Mouse (Mus musculus) thymus, postnatal 14 days (tissue): ENCODE results near the gene A630076J17Rik.

ENCODE experiments used
- DNase-seq: peaks from one replicate; pipeline ENCODE4 v3.0.0; 2021

The A630076J17Rik gene

GRCm38 (mm10) chr3:107231202-107231601 lies 788 bp downstream of the A630076J17Rik start:
- no peak for DNase-seq

- DNase-seq, result peak; percentile 77
Measured at GRCm38 (mm10) chr3:107233351-107233813, 3.0 kb downstream of the A630076J17Rik start.

GRCm38 (mm10) chr3:107233945-107234344 lies 3.5 kb downstream of the A630076J17Rik start:
- DNase-seq, result no peak

- no peak for DNase-seq
Measured at GRCm38 (mm10) chr3:107238051-107238450, 7.6 kb downstream of the A630076J17Rik start.

- no peak for DNase-seq
Measured at GRCm38 (mm10) chr3:107238471-107238980, 8.1 kb downstream of the A630076J17Rik start.

GRCm38 (mm10) chr3:107239607-107240006 lies 9.2 kb downstream of the A630076J17Rik start, which contains the start of gene Prok1:
Prok1 (minus strand) TSS chr3:107239707.
- no peak for DNase-seq

- DNase-seq, result no peak
Measured at GRCm38 (mm10) chr3:107241389-107242094, 11.1 kb downstream of the A630076J17Rik start.

GRCm38 (mm10) chr3:107246876-107247275 lies 16.5 kb downstream of the A630076J17Rik start:
- no peak for DNase-seq

GRCm38 (mm10) chr3:107249042-107249441 lies 18.6 kb downstream of the A630076J17Rik start:
- no peak for DNase-seq

GRCm38 (mm10) chr3:107250320-107250719 lies 19.9 kb downstream of the A630076J17Rik start:
- DNase-seq, result no peak

GRCm38 (mm10) chr3:107252035-107252434 lies 21.6 kb downstream of the A630076J17Rik start:
- no peak for DNase-seq

- DNase-seq, result no peak
Measured at GRCm38 (mm10) chr3:107253925-107254324, 23.5 kb downstream of the A630076J17Rik start.

GRCm38 (mm10) chr3:107255992-107256391 lies 25.6 kb downstream of the A630076J17Rik start:
- DNase-seq, result no peak

GRCm38 (mm10) chr3:107256724-107257123 lies 26.3 kb downstream of the A630076J17Rik start:
- no peak for DNase-seq

- no peak for DNase-seq
Measured at GRCm38 (mm10) chr3:107257924-107258323, 27.5 kb downstream of the A630076J17Rik start.

- DNase-seq, result peak; percentile 56
Measured at GRCm38 (mm10) chr3:107260956-107261850, 30.8 kb downstream of the A630076J17Rik start.

GRCm38 (mm10) chr3:107261851-107262165 lies 31.4 kb downstream of the A630076J17Rik start:
- no peak for DNase-seq

- no peak for DNase-seq
Measured at GRCm38 (mm10) chr3:107266814-107267345, 36.5 kb downstream of the A630076J17Rik start.

GRCm38 (mm10) chr3:107272433-107272832 lies 42.0 kb downstream of the A630076J17Rik start:
- no peak for DNase-seq

- DNase-seq, result peak; percentile 64
Measured at GRCm38 (mm10) chr3:107273820-107274219, 43.4 kb downstream of the A630076J17Rik start.

- DNase-seq, result no peak
Measured at GRCm38 (mm10) chr3:107275351-107275750, 44.9 kb downstream of the A630076J17Rik start.

GRCm38 (mm10) chr3:107275996-107276395 lies 45.6 kb downstream of the A630076J17Rik start:
- no peak for DNase-seq

GRCm38 (mm10) chr3:107276626-107277025 lies 46.2 kb downstream of the A630076J17Rik start:
- no peak for DNase-seq
